Mouse (Mus musculus): ENCODE data around the gene Gm13043. TPM values are rescaled to one million over a fixed set of nuclear protein-coding genes. Genes with fewer than 3 reads are reported as not detected.

Gm13043 gene
- polyA plus RNA-seq (2017; shearing (Covaris generic)) = not detected

DNA sequence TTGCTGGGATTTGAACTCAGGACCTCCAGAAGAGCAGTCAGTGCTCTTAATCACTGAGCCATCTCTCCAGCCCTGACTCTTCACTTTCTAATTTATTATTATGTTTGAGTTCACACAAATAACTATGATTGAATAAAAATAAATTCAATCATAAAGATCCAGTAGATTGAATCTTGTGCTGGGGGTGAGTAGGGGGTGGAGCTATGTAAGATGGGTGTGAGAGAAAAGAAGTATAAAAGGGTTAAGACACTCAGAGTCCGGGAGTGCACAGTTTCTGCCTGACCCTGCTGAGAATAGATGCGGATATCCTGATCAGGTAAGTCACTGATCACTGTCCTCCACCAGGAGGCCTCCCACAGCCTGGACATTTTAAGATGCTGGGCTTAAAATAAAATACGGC, at the start of gene Gm13043:
Gm13043 (plus strand) TSS at position 301 of the 400 bp plus-strand sequence.

GRCm38 (mm10) chr4:143535654-143536053, 24.5 kb downstream of the Gm13043 start, which contains the start of gene Gm13040:
Gm13040 (plus strand) TSS chr4:143535954.

DNA sequence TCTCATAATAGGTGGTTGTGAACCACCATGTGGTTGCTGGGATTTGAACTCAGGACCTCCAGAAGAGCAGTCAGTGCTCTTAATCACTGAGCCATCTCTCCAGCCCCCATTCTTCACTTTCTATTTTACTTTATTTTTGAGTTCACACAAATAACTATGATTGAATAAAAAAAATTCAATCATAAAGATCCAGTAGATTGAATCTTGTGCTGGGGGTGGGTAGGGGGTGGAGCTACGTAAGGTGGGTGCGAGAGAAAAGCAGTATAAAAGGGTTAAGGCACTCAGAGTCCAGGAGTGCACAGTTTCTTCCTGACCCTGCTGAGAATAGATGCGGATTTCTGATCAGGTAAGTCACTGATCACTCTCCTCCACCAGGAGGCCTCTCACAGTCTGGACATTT, 40.3 kb downstream of the Gm13043 start, which contains the start of the genes BC080695 and Gm13057:
BC080695 (plus strand) TSS at position 301 of the 400 bp plus-strand sequence.
Gm13057 (plus strand) TSS at position 310 of the 400 bp plus-strand sequence.

Other genes starting within 250 kb of the Gm13043 start
- gene Pdpn, start 211.8 kb upstream of the Gm13043 start, polyA plus RNA-seq (2017; shearing (Covaris generic)) = not detected
- not detected for gene Lrrc38, start 161.6 kb upstream of the Gm13043 start, polyA plus RNA-seq (2017; shearing (Covaris generic))
- not detected for gene Pramel1, start 116.9 kb upstream of the Gm13043 start, polyA plus RNA-seq (2017; shearing (Covaris generic))
- 46.5 TPM for gene Pramef8, start 98.9 kb upstream of the Gm13043 start, polyA plus RNA-seq (2017; shearing (Covaris generic))
- gene Oog4, start 61.0 kb upstream of the Gm13043 start, polyA plus RNA-seq (2017; shearing (Covaris generic)) = not detected
- gene Gm13040, start 24.6 kb downstream of the Gm13043 start, polyA plus RNA-seq (2017; shearing (Covaris generic)) = not detected
- gene BC080695, start 40.4 kb downstream of the Gm13043 start, polyA plus RNA-seq (2017; shearing (Covaris generic)) = 0.27 TPM
- gene Gm13057, start 40.4 kb downstream of the Gm13043 start, polyA plus RNA-seq (2017; shearing (Covaris generic)) = not detected
- gene Gm13083, start 103.7 kb downstream of the Gm13043 start, polyA plus RNA-seq (2017; shearing (Covaris generic)) = not detected
- gene Gm13088, start 145.9 kb downstream of the Gm13043 start, polyA plus RNA-seq (2017; shearing (Covaris generic)) = not detected
- 0.28 TPM for gene Gm13089, start 191.4 kb downstream of the Gm13043 start, polyA plus RNA-seq (2017; shearing (Covaris generic))
- gene Gm13078, start 208.1 kb downstream of the Gm13043 start, polyA plus RNA-seq (2017; shearing (Covaris generic)) = 0.41 TPM

Measured in effector memory CD4-positive, alpha-beta T cell, adult 7 months (primary cell).